Mouse (Mus musculus) kidney, postnatal 10 days (tissue): ENCODE data around the gene Smad9.

Experiments
- DNase-seq: peaks from one replicate; pipeline ENCODE4 v3.0.0; 2021; ENCODE audit warnings: mixed read lengths

The Smad9 gene

GRCm38 (mm10) chr3:54755145-54756041, at the start of gene Smad9:
TSS of gene Smad9 (plus strand) at chr3:54755582.
- DNase-seq: peak; percentile 77

- no peak for DNase-seq
Measured at GRCm38 (mm10) chr3:54708972-54709371, 46.4 kb upstream of the Smad9 start.

GRCm38 (mm10) chr3:54714253-54714652, 41.1 kb upstream of the Smad9 start, which contains the start of gene Gm21958:
TSS of gene Gm21958 (minus strand) at chr3:54714353.
- DNase-seq: no peak

- no peak for DNase-seq
Measured at GRCm38 (mm10) chr3:54715461-54715860, 39.9 kb upstream of the Smad9 start.

- DNase-seq: no peak
Measured at GRCm38 (mm10) chr3:54717348-54717747, 38.0 kb upstream of the Smad9 start.

- no peak for DNase-seq
Measured at GRCm38 (mm10) chr3:54718947-54719346, 36.4 kb upstream of the Smad9 start.

GRCm38 (mm10) chr3:54723741-54724500, 31.5 kb upstream of the Smad9 start:
- DNase-seq: no peak

- no peak for DNase-seq
Measured at GRCm38 (mm10) chr3:54725344-54725743, 30.0 kb upstream of the Smad9 start.

GRCm38 (mm10) chr3:54727588-54727987, 27.8 kb upstream of the Smad9 start:
- DNase-seq: no peak

- no peak for DNase-seq
Measured at GRCm38 (mm10) chr3:54728100-54728499, 27.3 kb upstream of the Smad9 start.

- DNase-seq: no peak
Measured at GRCm38 (mm10) chr3:54731626-54732150, 23.7 kb upstream of the Smad9 start.

GRCm38 (mm10) chr3:54732371-54732770, 23.0 kb upstream of the Smad9 start:
- DNase-seq: no peak

GRCm38 (mm10) chr3:54734411-54735246, 20.8 kb upstream of the Smad9 start:
- peak; percentile 94 for DNase-seq

GRCm38 (mm10) chr3:54735247-54736046, 19.9 kb upstream of the Smad9 start, which contains the start of the genes Exosc8 and Alg5:
TSS of gene Exosc8 (minus strand) at chr3:54735393.
TSS of gene Alg5 (plus strand) at chr3:54735539.
- DNase-seq: peak; percentile 92

- DNase-seq: peak; percentile 30
Measured at GRCm38 (mm10) chr3:54736101-54736927, 19.1 kb upstream of the Smad9 start.

- no peak for DNase-seq
Measured at GRCm38 (mm10) chr3:54737317-54737716, 18.1 kb upstream of the Smad9 start.

- no peak for DNase-seq
Measured at GRCm38 (mm10) chr3:54741965-54742364, 13.4 kb upstream of the Smad9 start.

- DNase-seq: peak; percentile 46
Measured at GRCm38 (mm10) chr3:54745799-54746198, 9.6 kb upstream of the Smad9 start.

- DNase-seq: no peak
Measured at GRCm38 (mm10) chr3:54753411-54753810, 2.0 kb upstream of the Smad9 start.

- DNase-seq: peak; percentile 36
Measured at GRCm38 (mm10) chr3:54756058-54756457, 676 bp downstream of the Smad9 start.

- DNase-seq: no peak
Measured at GRCm38 (mm10) chr3:54757446-54757845, 2.1 kb downstream of the Smad9 start.
